Mouse (Mus musculus) frontal cortex, adult 2 months (tissue): ENCODE data around the gene Ggps1. TPM values are rescaled to one million over a fixed set of nuclear protein-coding genes. Genes with fewer than 3 reads are reported as not detected.

ENCODE experiments used
- polyA plus RNA-seq: library from polyadenylated mRNA; depleted of rRNA; stranded (reverse); fragments of >200 nt; gene quantifications from 2 replicates; pipeline ENCODE4 v1.2.3, GENCODE M21; 2012; rRNA removed

Ggps1 gene
- polyA plus RNA-seq, 1 experiment: 46.3 TPM

Other genes starting within 250 kb of the Ggps1 start
- 24.9 and 28.9 TPM in 2 replicates for gene B3galnt2, start 109.0 kb downstream of the Ggps1 start, polyA plus RNA-seq
- gene Tbce, start 23.9 kb downstream of the Ggps1 start, polyA plus RNA-seq: 201 and 213 TPM in 2 replicates
- gene Arid4b, start 256 bp downstream of the Ggps1 start, polyA plus RNA-seq: 27.3 and 31.0 TPM in 2 replicates